Comparison of ENCODE assay signal across 23 mouse cellular contexts in genomic region chr14:16510574-16510973, GRCm38 (mm10).
A peak's percentile ranks its signal among the peaks of the same experiment; 100 is the strongest.
DNase-seq lines count a peak whose midpoint lies in the region; ATAC-seq lines count a peak whose summit lies in the region.
"Had no signal": no experiment of that assay in that cellular context is flagged by ENCODE, and none has a peak within 500 bp of the region (broad histone marks: within the 10 kb centered on the region; RNA-seq: fewer than 3 reads in every experiment).

No protein-coding gene starts in this region.

- WGBS in intestine, embryonic 14.5 days = 76% methylated on average over 4 of the region's 4 CpGs
- 63% methylated on average over 4 of the region's 4 CpGs for WGBS in intestine, embryonic 15.5 days
- WGBS in embryonic facial prominence, embryonic 13.5 days = 16% methylated on average over 4 of the region's 4 CpGs

- H3K4me1 ChIP-seq in intestine, embryonic 14.5 days (replicated peaks; ENCODE audit: control insufficient read depth, insufficient read depth, low read length) = no peaks in the 10 kb centered on the region
- no peaks in the 10 kb centered on the region for H3K4me1 ChIP-seq in intestine, embryonic 15.5 days (replicated peaks)
- peaks cover 22% of the 10 kb centered on the region for H3K4me1 ChIP-seq in embryonic facial prominence, embryonic 13.5 days
- H3K4me1 ChIP-seq: forebrain, embryonic 10.5 days; hindbrain, embryonic 15.5 days; midbrain, embryonic 10.5 days had no signal

- no peak overlapping the region for H3K9ac ChIP-seq in intestine, embryonic 14.5 days (ENCODE audit: low read length)
- H3K9ac ChIP-seq in intestine, embryonic 15.5 days = no peak overlapping the region
- no peak overlapping the region for H3K9ac ChIP-seq in embryonic facial prominence, embryonic 13.5 days
- H3K9ac ChIP-seq: hindbrain, embryonic 15.5 days; liver, embryonic 14.5 days had no signal

- DNase-seq in intestine, embryonic 14.5 days (ENCODE audit: low spot score) = peak; percentile 31
- DNase-seq in lung, postnatal 10 days = peak; percentile 4
- no peak for DNase-seq in lung, postnatal 25 days (ENCODE audit: low spot score)
- no peak for DNase-seq in frontal cortex, postnatal 14 days (ENCODE audit: low spot score in 2 of 2)
- DNase-seq in right cerebral cortex, postnatal 4 days = no peak
- DNase-seq: adrenal gland, postnatal 10 days; cerebellum, adult 9-10 months; embryo, embryonic 11 days; gastrocnemius, postnatal 25 days; heart, postnatal 36 days; kidney, adult 9 months; right cerebral cortex, postnatal 14 days; thymus, postnatal 25 days had no signal

- no peaks in the 10 kb centered on the region for H3K27me3 ChIP-seq in intestine, embryonic 14.5 days (replicated peaks; ENCODE audit: control insufficient read depth, insufficient read depth, low read length)
- no peaks in the 10 kb centered on the region for H3K27me3 ChIP-seq in intestine, embryonic 15.5 days (replicated peaks)
- no peaks in the 10 kb centered on the region for H3K27me3 ChIP-seq in embryonic facial prominence, embryonic 13.5 days
- H3K27me3 ChIP-seq: CH12.LX; heart, embryonic 13.5 days; hindbrain, embryonic 15.5 days had no signal

- no peak overlapping the region for H3K4me3 ChIP-seq in intestine, embryonic 14.5 days (ENCODE audit: low read depth, low read length)
- no peak overlapping the region for H3K4me3 ChIP-seq in intestine, embryonic 15.5 days (replicated peaks)
- no peak overlapping the region for H3K4me3 ChIP-seq in embryonic facial prominence, embryonic 13.5 days
- H3K4me3 ChIP-seq: forebrain, embryonic 10.5 days; heart, embryonic 13.5 days; hindbrain, embryonic 15.5 days; left cerebral cortex, adult 2 months; midbrain, embryonic 10.5 days had no signal

- peaks cover 16% of the 10 kb centered on the region for H3K36me3 ChIP-seq in intestine, embryonic 14.5 days (ENCODE audit: control insufficient read depth, insufficient read depth, low read length)
- H3K36me3 ChIP-seq in intestine, embryonic 15.5 days = 0 out of 2 replicates have a peak, but pooled peaks cover 4% of the 10 kb centered on the region
- H3K36me3 ChIP-seq in embryonic facial prominence, embryonic 13.5 days = peaks cover 10% of the 10 kb centered on the region

- H3K9me3 ChIP-seq in intestine, embryonic 14.5 days (ENCODE audit: control insufficient read depth, low read length) = no peaks in the 10 kb centered on the region
- no peaks in the 10 kb centered on the region for H3K9me3 ChIP-seq in intestine, embryonic 15.5 days
- no peaks in the 10 kb centered on the region for H3K9me3 ChIP-seq in embryonic facial prominence, embryonic 13.5 days
- H3K9me3 ChIP-seq: forebrain, embryonic 10.5 days; hindbrain, embryonic 15.5 days; midbrain, embryonic 10.5 days had no signal

- ATAC-seq in intestine, embryonic 14.5 days (replicated peaks; ENCODE audit: low FRiP score, low TSS enrichment, low read depth) = no peak
- no peak for ATAC-seq in intestine, embryonic 15.5 days
- ATAC-seq in embryonic facial prominence, embryonic 13.5 days (ENCODE audit: insufficient number of reproducible peaks, insufficient read depth, low FRiP score, low TSS enrichment, low read depth) = peak; percentile 69
- ATAC-seq: lung, postnatal 0 days had no signal

- H3K4me2 ChIP-seq in intestine, embryonic 14.5 days (ENCODE audit: low read length) = no peak overlapping the region
- no peak overlapping the region for H3K4me2 ChIP-seq in intestine, embryonic 15.5 days (replicated peaks)
- H3K4me2 ChIP-seq in embryonic facial prominence, embryonic 13.5 days = no peak overlapping the region
- H3K4me2 ChIP-seq: heart, embryonic 13.5 days; hindbrain, embryonic 15.5 days had no signal

- no peak overlapping the region for H3K27ac ChIP-seq in intestine, embryonic 14.5 days (ENCODE audit: low read depth)
- no peak overlapping the region for H3K27ac ChIP-seq in intestine, embryonic 15.5 days
- H3K27ac ChIP-seq in embryonic facial prominence, embryonic 13.5 days = peak overlapping the region; percentile 61
- H3K27ac ChIP-seq: forebrain, embryonic 10.5 days; heart, embryonic 13.5 days; hindbrain, embryonic 15.5 days; left cerebral cortex, adult 2 months; liver, embryonic 14.5 days; midbrain, embryonic 10.5 days had no signal

Comparison
In these comparisons a context has a peak if more than half of its experiments do, and no peak if none do; other contexts are left out.
1. DNase-seq: peak in intestine, embryonic 14.5 days (single experiment) and lung, postnatal 10 days (single experiment); none in lung, postnatal 25 days (single experiment), frontal cortex, postnatal 14 days (0 of 2) and right cerebral cortex, postnatal 4 days (single experiment).